Mouse (Mus musculus): ENCODE measurements around the gene Cln6.
A peak's percentile ranks its signal among the peaks of the same experiment; 100 is the strongest.
"Not testable (repeated sequence)": the region's sequence is repeated elsewhere in the genome, so short reads cannot be mapped to it uniquely, and the experiment has no call there.

The Cln6 gene

GRCm38 (mm10) chr9:62848641-62849040 lies 10.1 kb downstream of the Cln6 start:
- Histone ChIP-seq H3K27me3 (ENCODE audit: control insufficient read depth, insufficient read depth, low read length, poor library complexity, severe bottlenecking) (no peaks in the 10 kb centered on the region), H3K36me3 (ENCODE audit: control insufficient read depth, insufficient read depth, low read length, poor library complexity, severe bottlenecking) (no peaks in the 10 kb centered on the region)
- peak; percentile 18 for DNase-seq (ENCODE audit: low read depth, low spot score)

GRCm38 (mm10) chr9:62851571-62851970 lies 13.0 kb downstream of the Cln6 start:
- no peak for DNase-seq (ENCODE audit: low read depth, low spot score)
- Histone ChIP-seq H3K27me3 (ENCODE audit: control insufficient read depth, insufficient read depth, low read length, poor library complexity, severe bottlenecking) (no peaks in the 10 kb centered on the region), H3K36me3 (ENCODE audit: control insufficient read depth, insufficient read depth, low read length, poor library complexity, severe bottlenecking) (no peaks in the 10 kb centered on the region)

- no peaks in the 10 kb centered on the region for H3K36me3 ChIP-seq (ENCODE audit: control insufficient read depth, insufficient read depth, low read length, poor library complexity, severe bottlenecking)
- H3K27me3 ChIP-seq (ENCODE audit: control insufficient read depth, insufficient read depth, low read length, poor library complexity, severe bottlenecking), result no peaks in the 10 kb centered on the region
- no peak for DNase-seq (ENCODE audit: low read depth, low spot score)
Observed at GRCm38 (mm10) chr9:62854483-62854882, 15.9 kb downstream of the Cln6 start.

- Histone ChIP-seq H3K36me3 (ENCODE audit: control insufficient read depth, insufficient read depth, low read length, poor library complexity, severe bottlenecking) (no peaks in the 10 kb centered on the region), H3K27me3 (ENCODE audit: control insufficient read depth, insufficient read depth, low read length, poor library complexity, severe bottlenecking) (no peaks in the 10 kb centered on the region)
- no peak for DNase-seq (ENCODE audit: low read depth, low spot score)
Observed at GRCm38 (mm10) chr9:62857216-62857615, 18.6 kb downstream of the Cln6 start.

GRCm38 (mm10) chr9:62857719-62858261 lies 19.2 kb downstream of the Cln6 start, which contains the start of gene Calml4:
Gene Calml4, plus strand, starts transcription at chr9:62858080.
- H3K36me3 ChIP-seq (ENCODE audit: control insufficient read depth, insufficient read depth, low read length, poor library complexity, severe bottlenecking), result no peaks in the 10 kb centered on the region
- DNase-seq (ENCODE audit: low read depth, low spot score), result no peak
- no peaks in the 10 kb centered on the region for H3K27me3 ChIP-seq (ENCODE audit: control insufficient read depth, insufficient read depth, low read length, poor library complexity, severe bottlenecking)

- Histone ChIP-seq H3K27me3 (ENCODE audit: control insufficient read depth, insufficient read depth, low read length, poor library complexity, severe bottlenecking) (no peaks in the 10 kb centered on the region), H3K36me3 (ENCODE audit: control insufficient read depth, insufficient read depth, low read length, poor library complexity, severe bottlenecking) (no peaks in the 10 kb centered on the region)
- DNase-seq (ENCODE audit: low read depth, low spot score), result no peak
Observed at GRCm38 (mm10) chr9:62858266-62859019, 19.9 kb downstream of the Cln6 start.

- not testable (repeated sequence) for H3K27me3 ChIP-seq (ENCODE audit: control insufficient read depth, insufficient read depth, low read length, poor library complexity, severe bottlenecking); H3K36me3 ChIP-seq (ENCODE audit: control insufficient read depth, insufficient read depth, low read length, poor library complexity, severe bottlenecking); DNase-seq (ENCODE audit: low read depth, low spot score)
Observed at GRCm38 (mm10) chr9:62860102-62860501, 21.5 kb downstream of the Cln6 start.

- no peak for DNase-seq (ENCODE audit: low read depth, low spot score)
- Histone ChIP-seq H3K36me3 (ENCODE audit: control insufficient read depth, insufficient read depth, low read length, poor library complexity, severe bottlenecking) (no peaks in the 10 kb centered on the region), H3K27me3 (ENCODE audit: control insufficient read depth, insufficient read depth, low read length, poor library complexity, severe bottlenecking) (no peaks in the 10 kb centered on the region)
Observed at GRCm38 (mm10) chr9:62860866-62861265, 22.3 kb downstream of the Cln6 start.

- not testable (repeated sequence) for DNase-seq (ENCODE audit: low read depth, low spot score); H3K36me3 ChIP-seq (ENCODE audit: control insufficient read depth, insufficient read depth, low read length, poor library complexity, severe bottlenecking)
Observed at GRCm38 (mm10) chr9:62869236-62869635, 30.7 kb downstream of the Cln6 start.

GRCm38 (mm10) chr9:62870728-62871127 lies 32.1 kb downstream of the Cln6 start:
- DNase-seq (ENCODE audit: low read depth, low spot score), result no peak
- Histone ChIP-seq H3K27me3 (ENCODE audit: control insufficient read depth, insufficient read depth, low read length, poor library complexity, severe bottlenecking) (no peaks in the 10 kb centered on the region), H3K36me3 (ENCODE audit: control insufficient read depth, insufficient read depth, low read length, poor library complexity, severe bottlenecking) (no peaks in the 10 kb centered on the region)

More at GRCm38 (mm10) chr9:62869236-62869635, 30.7 kb downstream of the Cln6 start:
- not testable (repeated sequence) for H3K27me3 ChIP-seq (ENCODE audit: control insufficient read depth, insufficient read depth, low read length, poor library complexity, severe bottlenecking)

- no peak for DNase-seq (ENCODE audit: low read depth, low spot score)
- peaks cover 7% of the 10 kb centered on the region; the same call in 1 of the 2 replicates for H3K36me3 ChIP-seq (ENCODE audit: control insufficient read depth, insufficient read depth, low read length, poor library complexity, severe bottlenecking)
- H3K27me3 ChIP-seq (ENCODE audit: control insufficient read depth, insufficient read depth, low read length, poor library complexity, severe bottlenecking), result no peaks in the 10 kb centered on the region
Observed at GRCm38 (mm10) chr9:62876966-62877616, 38.5 kb downstream of the Cln6 start.

- Histone ChIP-seq H3K36me3 (ENCODE audit: control insufficient read depth, insufficient read depth, low read length, poor library complexity, severe bottlenecking) (peaks cover 12% of the 10 kb centered on the region; the same call in 1 of the 2 replicates), H3K27me3 (ENCODE audit: control insufficient read depth, insufficient read depth, low read length, poor library complexity, severe bottlenecking) (no peaks in the 10 kb centered on the region)
- no peak for DNase-seq (ENCODE audit: low read depth, low spot score)
Observed at GRCm38 (mm10) chr9:62877825-62878224, 39.2 kb downstream of the Cln6 start.

- H3K27me3 ChIP-seq (ENCODE audit: control insufficient read depth, insufficient read depth, low read length, poor library complexity, severe bottlenecking), result no peaks in the 10 kb centered on the region
- DNase-seq (ENCODE audit: low read depth, low spot score), result no peak
- H3K36me3 ChIP-seq (ENCODE audit: control insufficient read depth, insufficient read depth, low read length, poor library complexity, severe bottlenecking), result peaks cover 22% of the 10 kb centered on the region
Observed at GRCm38 (mm10) chr9:62881871-62882270, 43.3 kb downstream of the Cln6 start.

GRCm38 (mm10) chr9:62894486-62894885 lies 55.9 kb downstream of the Cln6 start:
- no peak for DNase-seq (ENCODE audit: low read depth, low spot score)
- Histone ChIP-seq H3K36me3 (ENCODE audit: control insufficient read depth, insufficient read depth, low read length, poor library complexity, severe bottlenecking) (peaks cover 12% of the 10 kb centered on the region), H3K27me3 (ENCODE audit: control insufficient read depth, insufficient read depth, low read length, poor library complexity, severe bottlenecking) (no peaks in the 10 kb centered on the region)
